Mouse (Mus musculus) heart, adult 2 months (tissue): Measurements from ENCODE around the gene Dhrs3. TPM values are rescaled to one million over a fixed set of nuclear protein-coding genes. Genes with fewer than 3 reads are reported as not detected.
A peak's percentile ranks its signal among the peaks of the same experiment; 100 is the strongest.

ENCODE experiments used
- DNase-seq, 2 experiments: peaks; one replicate each; pipeline ENCODE4 v3.0.0; 2021
- H3K27ac ChIP-seq: fragments of 200-600 bp; 2 replicates; pipeline ENCODE4 v1.8.1; 2022
- H3K27me3 ChIP-seq: fragments of 200-500 bp; 2 replicates; pipeline ENCODE4 v1.6.1; 2012; ENCODE audit warnings: mild to moderate bottlenecking, low read length, inconsistent platforms, mixed read lengths; ENCODE audit not compliant: control insufficient read depth, insufficient read depth
- H3K36me3 ChIP-seq: fragments of 200-500 bp; 2 replicates; pipeline ENCODE4 v1.6.1; 2012; ENCODE audit warnings: low read length, inconsistent platforms; ENCODE audit not compliant: control insufficient read depth, insufficient read depth
- H3K4me1 ChIP-seq: fragments of 200-500 bp; 2 replicates; pipeline ENCODE4 v1.6.1; 2011; ENCODE audit warnings: low read length; ENCODE audit not compliant: control insufficient read depth, insufficient read depth
- H3K4me3 ChIP-seq: fragments of 200-600 bp; 2 replicates; pipeline ENCODE4 v1.8.1; 2022
- H3K79me2 ChIP-seq: fragments of 200-500 bp; replicated peaks from 2 replicates; pipeline ENCODE4 v1.6.1; 2012; ENCODE audit warnings: mild to moderate bottlenecking, inconsistent platforms, low read length, moderate library complexity, mixed read lengths; ENCODE audit not compliant: control insufficient read depth, insufficient read depth
- H3K9ac ChIP-seq: fragments of 200-500 bp; 2 replicates; pipeline ENCODE4 v1.6.1; 2012; ENCODE audit warnings: low read depth, mild to moderate bottlenecking, control low read depth, inconsistent platforms, low read length, mixed read lengths
- CTCF ChIP-seq: fragments of 200-600 bp; IDR thresholded peaks from 2 replicates; pipeline ENCODE4 v1.8.1; 2022; ENCODE audit warnings: antibody characterized with exemption, mild to moderate bottlenecking, moderate library complexity
- EP300 ChIP-seq: fragments of 200-500 bp; IDR thresholded peaks from 2 replicates; pipeline ENCODE4 v1.6.1; 2011; ENCODE audit warnings: low read depth, low read length, control low read depth; ENCODE audit not compliant: insufficient read depth
- POLR2A ChIP-seq: fragments of 200-500 bp; IDR thresholded peaks from 2 replicates; pipeline ENCODE4 v1.6.1; 2011; ENCODE audit warnings: mild to moderate bottlenecking, low read depth, low read length, control low read depth; ENCODE audit not compliant: insufficient read depth
- WGBS: fragments of 180-500 bp; shearing (Covaris S2); methylation state at CpG from one replicate; pipeline ENCODE4 v1.1.7; 2018; 5-methylcytosine and 5-hydroxymethylcytosine counted together
- intact Hi-C: fragments of 180-260 bp; cut with DNase I; formaldehyde crosslinking; loops from one replicate; pipeline ENCODE4 v1.15.1; 2025
- polyA plus RNA-seq: library from polyadenylated mRNA; depleted of rRNA; stranded (reverse); fragments of >200 nt; gene quantifications from 2 replicates; pipeline ENCODE4 v1.2.3, GENCODE M21; 2012
- total RNA-seq, 2 experiments: library from RNA; stranded (reverse); gene quantifications; 2 replicates each; pipeline ENCODE4 v1.2.3; 2021

The Dhrs3 gene
- total and polyA plus RNA-seq, 3 experiments = 113 to 143 (median 139) TPM

GRCm38 (mm10) chr4:144889505-144890301 lies 2.9 kb upstream of the Dhrs3 start:
- DNase-seq = peak in 1 of 2 experiments; percentile 15
- H3K4me3 ChIP-seq = no peak overlapping the region
- WGBS = 82% methylated on average over 9 of the region's 9 CpGs
- TF ChIP-seq CTCF = no peak
- TF ChIP-seq POLR2A = no peak
- no peak for TF ChIP-seq EP300
- intact Hi-C loops = loop anchor here (2.0 to 10.0 kb wide), 5 partner anchors 71 to 395 kb away; no protein-coding TSS in a partner anchor
- no peaks in the 10 kb centered on the region; the same call in 1 of the 2 replicates for H3K79me2 ChIP-seq
- no peak overlapping the region for H3K27ac ChIP-seq
- no peaks in the 10 kb centered on the region for H3K27me3 ChIP-seq
- no peak overlapping the region for H3K9ac ChIP-seq
- no peaks in the 10 kb centered on the region for H3K36me3 ChIP-seq
- H3K4me1 ChIP-seq = peaks cover 6% of the 10 kb centered on the region; the same call in 1 of the 2 replicates

- Histone ChIP-seq H3K79me2 (peaks cover 2% of the 10 kb centered on the region), H3K9ac (no peak overlapping the region), H3K36me3 (no peaks in the 10 kb centered on the region), H3K27ac (peak overlapping the region; percentile 98), H3K4me3 (no peak overlapping the region), H3K27me3 (no peaks in the 10 kb centered on the region), H3K4me1 (peaks cover 6% of the 10 kb centered on the region)
- intact Hi-C loops = loop anchor here (2.0 to 10.0 kb wide), 5 partner anchors 70 to 394 kb away; no protein-coding TSS in a partner anchor
- TF ChIP-seq POLR2A (no peak), EP300 (peak; percentile 83)
- DNase-seq = peak; percentile 72 to 76
- 6% methylated on average over 7 of the region's 7 CpGs for WGBS
Observed at GRCm38 (mm10) chr4:144890690-144891120, 1.9 kb upstream of the Dhrs3 start.

GRCm38 (mm10) chr4:144891121-144891711 lies 1.4 kb upstream of the Dhrs3 start:
- Histone ChIP-seq H3K4me1 (peaks cover 8% of the 10 kb centered on the region), H3K79me2 (peaks cover 2% of the 10 kb centered on the region), H3K9ac (no peak overlapping the region), H3K27ac (peak overlapping the region; percentile 98), H3K36me3 (no peaks in the 10 kb centered on the region), H3K4me3 (peak overlapping the region; percentile 83; the same call in 1 of the 2 replicates), H3K27me3 (no peaks in the 10 kb centered on the region)
- TF ChIP-seq EP300 (no peak), CTCF (no peak), POLR2A (no peak)
- 37% methylated on average over 10 of the region's 10 CpGs for WGBS
- intact Hi-C loops = loop anchor here (2.0 to 10.0 kb wide), 5 partner anchors 70 to 394 kb away; no protein-coding TSS in a partner anchor
- peak; percentile 74 to 79 for DNase-seq

- no peak for DNase-seq
- WGBS = 24% methylated on average over 5 of the region's 5 CpGs
- Histone ChIP-seq H3K9ac (peak overlapping the region; percentile 60), H3K4me3 (peak overlapping the region; percentile 83), H3K4me1 (peaks cover 10% of the 10 kb centered on the region), H3K27me3 (no peaks in the 10 kb centered on the region), H3K27ac (peak overlapping the region; percentile 98), H3K36me3 (peaks cover under 1% of the 10 kb centered on the region; the same call in 1 of the 2 replicates), H3K79me2 (peaks cover 2% of the 10 kb centered on the region)
- intact Hi-C loops = loop anchor here (1.0 to 10.0 kb wide), 7 partner anchors 39 to 393 kb away; no protein-coding TSS in a partner anchor
- TF ChIP-seq CTCF = no peak
- no peak for TF ChIP-seq EP300
- TF ChIP-seq POLR2A = no peak
Observed at GRCm38 (mm10) chr4:144891743-144892132, 889 bp upstream of the Dhrs3 start.

GRCm38 (mm10) chr4:144892937-144893272 lies 278 bp downstream of the Dhrs3 start:
- Histone ChIP-seq H3K79me2 (peaks cover 2% of the 10 kb centered on the region), H3K9ac (peak overlapping the region; percentile 88), H3K27me3 (no peaks in the 10 kb centered on the region), H3K36me3 (peaks cover 12% of the 10 kb centered on the region), H3K4me3 (peak overlapping the region; percentile 83), H3K4me1 (peaks cover 16% of the 10 kb centered on the region), H3K27ac (peak overlapping the region; percentile 98)
- under 1% methylated on average over 12 of the region's 12 CpGs for whole genome bisulfite sequencing
- TF ChIP-seq CTCF (no peak; the same call in 1 of the 2 replicates), EP300 (no peak), POLR2A (no peak)
- peak in 1 of 2 experiments; percentile 45 for DNase-seq
- intact Hi-C loops = loop anchor here (1.0 to 10.0 kb wide), 6 partner anchors 38 to 392 kb away; no protein-coding TSS in a partner anchor
